Mouse (Mus musculus): Measurements from ENCODE around the gene Kcna7.

The Kcna7 gene

DNA sequence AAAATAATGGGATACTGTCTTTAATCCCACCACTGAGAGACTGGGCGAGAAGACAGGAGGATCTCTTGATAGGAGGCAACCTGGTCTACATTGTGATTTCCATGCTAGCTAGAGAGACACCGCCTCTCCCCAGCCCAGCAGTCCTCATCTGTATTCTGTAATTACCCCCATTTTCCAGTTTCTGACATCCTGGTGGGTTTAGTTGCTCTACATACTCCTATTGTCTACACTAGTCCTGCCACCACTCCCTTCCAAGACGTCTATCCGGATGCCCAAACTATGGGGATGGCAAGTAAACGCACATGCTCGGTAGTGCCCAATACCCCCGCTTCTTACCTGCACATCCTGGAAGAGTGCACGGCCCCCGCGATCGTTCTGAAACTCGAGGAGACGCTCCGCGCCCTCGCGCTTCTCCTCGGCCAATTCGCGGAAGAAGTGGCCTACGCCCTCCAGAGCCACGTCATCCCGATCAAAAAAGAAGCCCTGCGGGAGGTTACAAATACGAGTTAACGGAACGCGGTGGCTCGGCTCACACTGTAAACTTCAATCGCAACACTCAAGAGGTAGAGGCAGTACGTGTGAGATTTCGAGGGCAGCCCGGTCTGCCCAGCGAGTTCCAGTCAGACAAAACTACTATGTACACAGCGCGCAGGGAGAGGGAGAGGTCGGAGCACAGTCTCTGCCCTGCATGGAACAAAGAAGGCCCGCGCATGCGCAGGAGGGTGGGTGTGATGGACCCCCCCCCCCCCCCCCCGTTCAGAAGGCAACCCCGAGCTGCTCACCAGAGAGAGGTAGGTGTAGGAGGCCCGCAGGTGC, 53.5 kb downstream of the Kcna7 start:
- peak in 1 of 2 experiments; percentile 76 for DNase-seq (ENCODE audit: low spot score in 2 of 2)
